Mouse (Mus musculus): ENCODE measurements around the gene Nav2. TPM values are rescaled to one million over a fixed set of nuclear protein-coding genes. Genes with fewer than 3 reads are reported as not detected.

The Nav2 gene
- total and polyA plus RNA-seq, 3 experiments = 20.4 to 49.9 (median 34.4) TPM

DNA sequence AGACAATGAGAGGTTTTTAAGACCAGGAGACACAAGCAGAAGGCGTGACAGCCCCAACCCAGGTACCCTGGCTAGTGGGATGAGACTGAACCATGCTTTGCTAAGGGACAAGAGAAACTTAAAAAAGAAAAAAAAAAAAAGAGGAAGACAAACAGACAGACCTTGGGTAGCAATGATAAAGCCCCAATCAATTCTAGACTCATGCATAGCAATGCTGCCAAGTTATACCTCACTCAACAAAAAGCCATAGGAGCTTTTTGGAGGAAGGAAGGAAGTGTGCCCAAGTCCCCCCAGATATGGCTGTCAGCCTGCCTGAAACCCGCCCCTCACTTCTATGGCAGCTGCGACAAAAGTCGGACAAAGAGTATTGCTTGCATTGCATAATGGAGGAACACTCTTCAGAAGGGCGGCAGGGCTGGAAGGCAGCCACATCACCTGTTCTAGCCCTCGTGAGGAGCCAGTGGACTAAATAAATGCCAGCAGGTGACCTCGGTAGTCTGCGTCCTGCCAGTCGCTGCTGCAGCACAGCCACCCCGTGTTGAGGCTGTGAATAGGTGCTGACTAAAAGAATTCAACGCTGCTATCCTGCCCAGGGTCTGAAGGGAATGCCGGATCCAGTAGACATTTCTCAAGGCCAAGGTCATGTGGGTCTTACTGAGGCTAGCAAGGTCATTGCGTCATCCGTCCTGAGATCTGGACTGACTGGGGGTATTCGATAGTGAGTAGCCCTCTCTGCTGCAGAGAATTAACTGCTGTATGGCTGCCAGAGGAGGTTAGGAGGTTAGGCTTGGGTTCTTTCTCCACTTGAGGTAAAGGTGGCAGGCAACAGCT lies 696.7 kb downstream of the Nav2 start:
- TF ChIP-seq CTCF (IDR thresholded peaks at IDR 0.05) = no peak
- TF ChIP-seq EP300 (IDR thresholded peaks at IDR 0.05; ENCODE audit: insufficient read depth, low read depth, low read length) = peak; percentile 77; the same call in 1 of the 2 replicates
- peak; percentile 48 to 63 for DNase-seq
- Histone ChIP-seq H3K36me3 (ENCODE audit: control insufficient read depth, insufficient read depth, low read length) (no peaks in the 10 kb centered on the region), H3K79me2 (replicated peaks; ENCODE audit: control insufficient read depth, insufficient read depth, low read length) (no peaks in the 10 kb centered on the region), H3K27ac (no peak overlapping the region), H3K4me1 (ENCODE audit: control insufficient read depth, insufficient read depth, low read length) (0 out of 2 replicates have a peak, but pooled peaks cover 1% of the 10 kb centered on the region), H3K9ac (ENCODE audit: low read depth, low read length) (no peak overlapping the region), H3K4me3 (no peak overlapping the region), H3K27me3 (ENCODE audit: control insufficient read depth, insufficient read depth, low read length) (no peaks in the 10 kb centered on the region)
- intact Hi-C loops (cut with DNase I) = no loop called here
- WGBS = 65% methylated on average over 15 of the region's 15 CpGs

DNA sequence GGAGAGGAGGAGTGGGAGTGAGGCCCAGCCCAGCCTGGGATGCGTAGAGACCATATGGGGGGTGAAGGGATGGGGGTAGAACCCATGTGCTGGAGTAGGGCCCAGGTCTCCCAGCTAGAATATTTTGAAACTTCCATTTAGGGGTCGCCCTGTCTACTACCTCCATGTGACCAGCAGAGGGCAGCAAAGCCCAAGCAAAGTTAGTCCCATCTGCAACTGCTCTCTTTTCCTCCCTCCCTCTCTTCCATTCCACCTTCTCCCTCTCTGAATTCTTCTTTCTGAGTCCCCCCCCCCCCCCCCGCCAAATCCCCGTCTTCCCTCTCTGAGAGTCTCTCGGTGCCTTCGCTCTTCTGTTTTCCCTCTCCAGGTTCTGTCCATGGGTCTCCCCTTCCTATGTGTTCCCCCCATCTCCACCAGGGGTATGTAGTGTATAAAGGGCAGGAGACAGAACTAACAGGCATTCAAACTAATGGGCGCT lies 707.8 kb downstream of the Nav2 start:
- intact Hi-C loops (cut with DNase I) = loop anchor here (1.0 to 5.0 kb wide), 2 partner anchors 138 to 306 kb away; no protein-coding TSS in a partner anchor
- H3K4me1 ChIP-seq (ENCODE audit: control insufficient read depth, insufficient read depth, low read length) = no peaks in the 10 kb centered on the region
- H3K27ac ChIP-seq = no peak overlapping the region
- H3K36me3 ChIP-seq (ENCODE audit: control insufficient read depth, insufficient read depth, low read length) = no peaks in the 10 kb centered on the region
- H3K4me3 ChIP-seq = no peak overlapping the region
- WGBS = 10% methylated on average over 7 of the region's 7 CpGs
- TF ChIP-seq CTCF (IDR thresholded peaks at IDR 0.05) (peak; percentile 79), POLR2A (IDR thresholded peaks at IDR 0.05; ENCODE audit: insufficient read depth, low read depth, low read length) (no peak), EP300 (IDR thresholded peaks at IDR 0.05; ENCODE audit: insufficient read depth, low read depth, low read length) (peak; percentile 82; the same call in 1 of the 2 replicates)
- H3K9ac ChIP-seq (ENCODE audit: low read depth, low read length) = no peak overlapping the region
- DNase-seq = peak; percentile 30 to 56
- no peaks in the 10 kb centered on the region for H3K27me3 ChIP-seq (ENCODE audit: control insufficient read depth, insufficient read depth, low read length)
- no peaks in the 10 kb centered on the region for H3K79me2 ChIP-seq (replicated peaks; ENCODE audit: control insufficient read depth, insufficient read depth, low read length)

DNA sequence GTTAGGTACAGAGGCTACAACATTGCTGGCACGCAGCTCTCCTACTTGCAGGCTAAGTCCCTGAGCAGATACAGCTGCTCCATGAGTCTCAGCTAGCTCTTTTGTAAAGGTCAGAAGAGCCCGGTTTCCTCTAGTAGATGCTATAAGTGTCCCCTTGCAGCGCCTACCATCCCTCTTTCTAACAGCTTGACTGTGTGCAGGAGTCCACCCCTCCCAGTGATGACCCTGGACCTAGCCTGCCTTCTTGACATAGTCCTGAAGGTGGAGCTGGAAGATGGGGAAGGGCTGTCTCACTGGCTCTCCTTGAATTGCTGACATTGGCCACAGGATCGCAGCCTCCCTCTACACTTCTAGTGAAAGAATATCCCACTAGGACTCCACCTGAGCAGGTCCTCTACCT lies 708.6 kb downstream of the Nav2 start:
- H3K9ac ChIP-seq (ENCODE audit: low read depth, low read length) = no peak overlapping the region
- H3K36me3 ChIP-seq (ENCODE audit: control insufficient read depth, insufficient read depth, low read length) = no peaks in the 10 kb centered on the region
- no peaks in the 10 kb centered on the region for H3K79me2 ChIP-seq (replicated peaks; ENCODE audit: control insufficient read depth, insufficient read depth, low read length)
- H3K4me3 ChIP-seq = no peak overlapping the region
- no peak for DNase-seq
- H3K27ac ChIP-seq = no peak overlapping the region
- TF ChIP-seq CTCF (IDR thresholded peaks at IDR 0.05) (no peak), POLR2A (IDR thresholded peaks at IDR 0.05; ENCODE audit: insufficient read depth, low read depth, low read length) (no peak), EP300 (IDR thresholded peaks at IDR 0.05; ENCODE audit: insufficient read depth, low read depth, low read length) (no peak)
- 81% methylated on average over 4 of the region's 4 CpGs for WGBS
- H3K27me3 ChIP-seq (ENCODE audit: control insufficient read depth, insufficient read depth, low read length) = no peaks in the 10 kb centered on the region
- H3K4me1 ChIP-seq (ENCODE audit: control insufficient read depth, insufficient read depth, low read length) = no peaks in the 10 kb centered on the region
- intact Hi-C loops (cut with DNase I) = loop anchor here (5.0 kb wide), 1 partner anchor 305 kb away; no protein-coding TSS in a partner anchor

GRCm38 (mm10) chr7:49620160-49620559 lies 711.6 kb downstream of the Nav2 start:
- H3K4me1 ChIP-seq (ENCODE audit: control insufficient read depth, insufficient read depth, low read length) = no peaks in the 10 kb centered on the region
- H3K36me3 ChIP-seq (ENCODE audit: control insufficient read depth, insufficient read depth, low read length) = no peaks in the 10 kb centered on the region
- no peak overlapping the region for H3K27ac ChIP-seq
- no peak overlapping the region for H3K4me3 ChIP-seq
- no peaks in the 10 kb centered on the region for H3K79me2 ChIP-seq (replicated peaks; ENCODE audit: control insufficient read depth, insufficient read depth, low read length)
- intact Hi-C loops (cut with DNase I) = no loop called here
- H3K9ac ChIP-seq (ENCODE audit: low read depth, low read length) = no peak overlapping the region
- WGBS = 63% methylated on average over 1 of the region's 1 CpGs
- H3K27me3 ChIP-seq (ENCODE audit: control insufficient read depth, insufficient read depth, low read length) = no peaks in the 10 kb centered on the region
- TF ChIP-seq EP300 (IDR thresholded peaks at IDR 0.05; ENCODE audit: insufficient read depth, low read depth, low read length) (no peak), CTCF (IDR thresholded peaks at IDR 0.05) (0 out of 2 replicates have a peak, but pooled peaks have one; percentile 24), POLR2A (IDR thresholded peaks at IDR 0.05; ENCODE audit: insufficient read depth, low read depth, low read length) (no peak)
- DNase-seq = no peak

DNA sequence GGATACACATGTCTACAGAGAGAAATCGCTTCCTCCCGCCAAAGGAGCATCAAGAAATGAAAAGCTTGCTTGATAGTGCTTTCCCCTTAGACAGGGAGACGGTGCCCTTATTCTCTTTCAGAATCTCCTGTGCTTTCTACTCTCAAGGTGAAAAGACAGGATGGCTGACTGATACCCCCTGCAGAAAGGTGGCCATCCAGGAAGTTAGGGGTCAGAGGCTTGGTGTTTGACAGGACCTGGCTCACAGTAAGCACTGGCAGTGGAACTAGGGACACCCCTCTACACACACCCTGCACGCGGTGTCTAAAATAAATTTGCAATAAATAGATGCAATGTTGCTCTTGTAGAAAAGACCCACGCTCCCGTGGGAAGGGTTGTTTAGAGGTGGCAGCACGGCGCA lies 723.4 kb downstream of the Nav2 start:
- no peak overlapping the region for H3K27ac ChIP-seq
- H3K79me2 ChIP-seq (replicated peaks; ENCODE audit: control insufficient read depth, insufficient read depth, low read length) = no peaks in the 10 kb centered on the region
- 15% methylated on average over 9 of the region's 9 CpGs for WGBS
- H3K9ac ChIP-seq (ENCODE audit: low read depth, low read length) = no peak overlapping the region
- no peak for DNase-seq
- intact Hi-C loops (cut with DNase I) = loop anchor here (5.0 kb wide), 1 partner anchor 120 kb away; no protein-coding TSS in a partner anchor
- peaks cover 27% of the 10 kb centered on the region for H3K27me3 ChIP-seq (ENCODE audit: control insufficient read depth, insufficient read depth, low read length)
- no peak overlapping the region for H3K4me3 ChIP-seq
- H3K4me1 ChIP-seq (ENCODE audit: control insufficient read depth, insufficient read depth, low read length) = no peaks in the 10 kb centered on the region
- H3K36me3 ChIP-seq (ENCODE audit: control insufficient read depth, insufficient read depth, low read length) = no peaks in the 10 kb centered on the region
- TF ChIP-seq POLR2A (IDR thresholded peaks at IDR 0.05; ENCODE audit: insufficient read depth, low read depth, low read length) (no peak), CTCF (IDR thresholded peaks at IDR 0.05) (no peak)

- no peaks in the 10 kb centered on the region for H3K36me3 ChIP-seq (ENCODE audit: control insufficient read depth, insufficient read depth, low read length)
- DNase-seq = no peak
- WGBS = 7% methylated on average over 24 of the region's 24 CpGs
- no peaks in the 10 kb centered on the region for H3K79me2 ChIP-seq (replicated peaks; ENCODE audit: control insufficient read depth, insufficient read depth, low read length)
- no peaks in the 10 kb centered on the region for H3K4me1 ChIP-seq (ENCODE audit: control insufficient read depth, insufficient read depth, low read length)
- H3K4me3 ChIP-seq = no peak overlapping the region
- TF ChIP-seq POLR2A (IDR thresholded peaks at IDR 0.05; ENCODE audit: insufficient read depth, low read depth, low read length) (no peak), EP300 (IDR thresholded peaks at IDR 0.05; ENCODE audit: insufficient read depth, low read depth, low read length) (no peak), CTCF (IDR thresholded peaks at IDR 0.05) (no peak)
- peaks cover 27% of the 10 kb centered on the region for H3K27me3 ChIP-seq (ENCODE audit: control insufficient read depth, insufficient read depth, low read length)
- intact Hi-C loops (cut with DNase I) = loop anchor here (5.0 kb wide), 1 partner anchor 120 kb away; no protein-coding TSS in a partner anchor
- no peak overlapping the region for H3K27ac ChIP-seq
- no peak overlapping the region for H3K9ac ChIP-seq (ENCODE audit: low read depth, low read length)
These were observed 723.9 kb downstream of the Nav2 start for GRCm38 (mm10) chr7:49632391-49632790.

Measured in heart, adult 2 months (tissue).